24 mouse cellular contexts compared by ENCODE assay signal in genomic region chr3:66698083-66698482, GRCm38 (mm10).
DNase-seq lines count a peak whose midpoint lies in the region; ATAC-seq lines count a peak whose summit lies in the region.
"Had no signal": no experiment of that assay in that cellular context is flagged by ENCODE, and none has a peak within 500 bp of the region (broad histone marks: within the 10 kb centered on the region; RNA-seq: fewer than 3 reads in every experiment).

No protein-coding gene starts in this region.

- H3K4me3 ChIP-seq in embryonic facial prominence, embryonic 14.5 days (ENCODE audit: low read depth, low read length): no peak overlapping the region
- no peak overlapping the region for H3K4me3 ChIP-seq in embryonic facial prominence, embryonic 10.5 days
- H3K4me3 ChIP-seq in heart, embryonic 16.5 days (ENCODE audit: low read length): no peak overlapping the region
- H3K4me3 ChIP-seq in heart, embryonic 11.5 days (ENCODE audit: low read depth, low read length): no peak overlapping the region
- no peak overlapping the region for H3K4me3 ChIP-seq in limb, embryonic 11.5 days (ENCODE audit: low read depth, low read length)
- no peak overlapping the region for H3K4me3 ChIP-seq in limb, embryonic 10.5 days
- H3K4me3 ChIP-seq: embryonic facial prominence, embryonic 13.5 days; kidney, embryonic 15.5 days; liver, embryonic 12.5 days; megakaryocyte, embryonic 14.5 days; midbrain, embryonic 15.5 days; myocyte had no signal

- H3K4me1 ChIP-seq in embryonic facial prominence, embryonic 14.5 days (ENCODE audit: control insufficient read depth, insufficient read depth, low read length): peaks cover 4% of the 10 kb centered on the region; the same call in 1 of the 2 replicates
- no peaks in the 10 kb centered on the region for H3K4me1 ChIP-seq in embryonic facial prominence, embryonic 10.5 days
- H3K4me1 ChIP-seq in heart, embryonic 16.5 days (ENCODE audit: control insufficient read depth, insufficient read depth, low read length): peaks cover 10% of the 10 kb centered on the region
- H3K4me1 ChIP-seq in heart, embryonic 11.5 days (ENCODE audit: control insufficient read depth, insufficient read depth, low read length): no peaks in the 10 kb centered on the region
- no peaks in the 10 kb centered on the region for H3K4me1 ChIP-seq in limb, embryonic 11.5 days (ENCODE audit: control insufficient read depth, insufficient read depth, low read length)
- peaks cover 5% of the 10 kb centered on the region for H3K4me1 ChIP-seq in limb, embryonic 10.5 days
- H3K4me1 ChIP-seq: kidney, embryonic 15.5 days; liver, embryonic 12.5 days; midbrain, embryonic 15.5 days had no signal

- H3K9ac ChIP-seq in embryonic facial prominence, embryonic 14.5 days (ENCODE audit: low read depth, low read length): no peak overlapping the region
- H3K9ac ChIP-seq in heart, embryonic 16.5 days (ENCODE audit: low read length): no peak overlapping the region
- no peak overlapping the region for H3K9ac ChIP-seq in heart, embryonic 11.5 days (ENCODE audit: low read depth, low read length)
- H3K9ac ChIP-seq in limb, embryonic 11.5 days (ENCODE audit: low read length): no peak overlapping the region
- H3K9ac ChIP-seq: embryonic facial prominence, embryonic 13.5 days; kidney, embryonic 15.5 days; liver, embryonic 12.5 days; midbrain, embryonic 15.5 days had no signal

- H3K36me3 ChIP-seq in embryonic facial prominence, embryonic 14.5 days (ENCODE audit: control insufficient read depth, insufficient read depth, low read length): no peaks in the 10 kb centered on the region
- H3K36me3 ChIP-seq in embryonic facial prominence, embryonic 10.5 days (replicated peaks): no peaks in the 10 kb centered on the region
- H3K36me3 ChIP-seq in heart, embryonic 16.5 days (ENCODE audit: control insufficient read depth, insufficient read depth): no peaks in the 10 kb centered on the region
- no peaks in the 10 kb centered on the region for H3K36me3 ChIP-seq in heart, embryonic 11.5 days (ENCODE audit: control insufficient read depth, insufficient read depth, low read length)
- no peaks in the 10 kb centered on the region for H3K36me3 ChIP-seq in limb, embryonic 11.5 days (ENCODE audit: control insufficient read depth, insufficient read depth, low read length)
- no peaks in the 10 kb centered on the region for H3K36me3 ChIP-seq in limb, embryonic 10.5 days
- H3K36me3 ChIP-seq: embryonic facial prominence, embryonic 13.5 days; kidney, embryonic 15.5 days; liver, embryonic 12.5 days; midbrain, embryonic 15.5 days had no signal

- no peak overlapping the region for H3K27ac ChIP-seq in embryonic facial prominence, embryonic 14.5 days (replicated peaks; ENCODE audit: low read depth, low read length)
- no peak overlapping the region for H3K27ac ChIP-seq in embryonic facial prominence, embryonic 10.5 days (replicated peaks)
- peak overlapping the region; percentile 45; the same call in 1 of the 2 replicates for H3K27ac ChIP-seq in heart, embryonic 16.5 days (ENCODE audit: low read length)
- no peak overlapping the region for H3K27ac ChIP-seq in heart, embryonic 11.5 days (ENCODE audit: low read depth, low read length)
- H3K27ac ChIP-seq in limb, embryonic 11.5 days (replicated peaks; ENCODE audit: low read depth, low read length): no peak overlapping the region
- no peak overlapping the region for H3K27ac ChIP-seq in limb, embryonic 10.5 days
- H3K27ac ChIP-seq: embryonic facial prominence, embryonic 13.5 days; kidney, embryonic 15.5 days; liver, embryonic 12.5 days; midbrain, embryonic 15.5 days had no signal

- no peak overlapping the region for H3K4me2 ChIP-seq in embryonic facial prominence, embryonic 14.5 days (ENCODE audit: low read depth, low read length)
- peak overlapping the region; percentile 5; the same call in 1 of the 2 replicates for H3K4me2 ChIP-seq in heart, embryonic 16.5 days (ENCODE audit: low read depth, low read length)
- no peak overlapping the region for H3K4me2 ChIP-seq in heart, embryonic 11.5 days
- H3K4me2 ChIP-seq in limb, embryonic 11.5 days (ENCODE audit: low read depth, severe bottlenecking): no peak overlapping the region
- H3K4me2 ChIP-seq: embryonic facial prominence, embryonic 13.5 days; kidney, embryonic 15.5 days; liver, embryonic 12.5 days; midbrain, embryonic 15.5 days had no signal

- no peaks in the 10 kb centered on the region for H3K9me3 ChIP-seq in embryonic facial prominence, embryonic 14.5 days (ENCODE audit: control insufficient read depth, low read length)
- H3K9me3 ChIP-seq in embryonic facial prominence, embryonic 10.5 days: no peaks in the 10 kb centered on the region
- no peaks in the 10 kb centered on the region for H3K9me3 ChIP-seq in heart, embryonic 16.5 days (replicated peaks; ENCODE audit: control insufficient read depth, low read length)
- H3K9me3 ChIP-seq in heart, embryonic 11.5 days (replicated peaks; ENCODE audit: control insufficient read depth, low read length): no peaks in the 10 kb centered on the region
- H3K9me3 ChIP-seq in limb, embryonic 11.5 days (ENCODE audit: control insufficient read depth, low read length): no peaks in the 10 kb centered on the region
- no peaks in the 10 kb centered on the region for H3K9me3 ChIP-seq in limb, embryonic 10.5 days (replicated peaks)
- H3K9me3 ChIP-seq: embryonic facial prominence, embryonic 13.5 days; kidney, embryonic 15.5 days; liver, embryonic 12.5 days; megakaryocyte, embryonic 14.5 days; midbrain, embryonic 15.5 days had no signal

- H3K27me3 ChIP-seq in embryonic facial prominence, embryonic 14.5 days (replicated peaks; ENCODE audit: control insufficient read depth, insufficient read depth, low read length): no peaks in the 10 kb centered on the region
- no peaks in the 10 kb centered on the region for H3K27me3 ChIP-seq in embryonic facial prominence, embryonic 10.5 days (replicated peaks; ENCODE audit: low read depth, poor library complexity, severe bottlenecking)
- H3K27me3 ChIP-seq in heart, embryonic 16.5 days (ENCODE audit: control insufficient read depth, insufficient read depth, low read length): no peaks in the 10 kb centered on the region
- no peaks in the 10 kb centered on the region for H3K27me3 ChIP-seq in heart, embryonic 11.5 days (ENCODE audit: control insufficient read depth, insufficient read depth, low read length)
- H3K27me3 ChIP-seq in limb, embryonic 11.5 days (ENCODE audit: control insufficient read depth, insufficient read depth, low read length): no peaks in the 10 kb centered on the region
- H3K27me3 ChIP-seq in limb, embryonic 10.5 days (ENCODE audit: low read depth, poor library complexity, severe bottlenecking): no peaks in the 10 kb centered on the region
- H3K27me3 ChIP-seq: embryonic facial prominence, embryonic 13.5 days; kidney, embryonic 15.5 days; liver, embryonic 12.5 days; megakaryocyte, embryonic 14.5 days; midbrain, embryonic 15.5 days had no signal

- no peak for ATAC-seq in embryonic facial prominence, embryonic 14.5 days (ENCODE audit: low read depth)
- ATAC-seq in heart, embryonic 16.5 days (replicated peaks; ENCODE audit: extremely low read depth, insufficient read depth, low FRiP score): 0 out of 2 replicates have a peak, but pooled peaks have one; percentile 55
- no peak for ATAC-seq in heart, embryonic 11.5 days (replicated peaks; ENCODE audit: insufficient number of reproducible peaks, low FRiP score, low TSS enrichment)
- ATAC-seq in limb, embryonic 11.5 days (ENCODE audit: insufficient number of reproducible peaks, low FRiP score, low TSS enrichment, low read depth): no peak
- ATAC-seq: activated CD4-positive, CD25-positive, alpha-beta regulatory T cell, adult 4 months; CD4-positive, CD25-positive, alpha-beta regulatory T cell, adult 4 months; hindbrain, embryonic 16.5 days; intestine, embryonic 16.5 days; liver, embryonic 12.5 days; midbrain, embryonic 15.5 days had no signal

- WGBS in embryonic facial prominence, embryonic 14.5 days: 59% methylated on average over 5 of the region's 5 CpGs
- WGBS in embryonic facial prominence, embryonic 10.5 days: 83% methylated on average over 5 of the region's 5 CpGs
- 44% methylated on average over 5 of the region's 5 CpGs for WGBS in heart, embryonic 16.5 days
- 57% methylated on average over 5 of the region's 5 CpGs for WGBS in heart, embryonic 11.5 days (ENCODE audit: insufficient replicate concordance)
- WGBS in limb, embryonic 11.5 days: 86% methylated on average over 5 of the region's 5 CpGs
- WGBS in limb, embryonic 10.5 days: 91% methylated on average over 5 of the region's 5 CpGs

- peak; percentile 55 for DNase-seq in embryonic facial prominence, embryonic 14.5 days (ENCODE audit: low spot score)
- no peak for DNase-seq in embryonic facial prominence, embryonic 10.5 days (ENCODE audit: low spot score)
- DNase-seq in limb, embryonic 11.5 days (ENCODE audit: low spot score): peak; percentile 8
- no peak for DNase-seq in limb, embryonic 10.5 days (ENCODE audit: low spot score)
- DNase-seq in frontal cortex, postnatal 36 days (ENCODE audit: low spot score in 2 of 2): peak; percentile 6 to 60
- no peak for DNase-seq in layer of hippocampus, adult 8-10 months (ENCODE audit: low spot score in 2 of 2)
- DNase-seq: adrenal gland, postnatal 14 days; cerebellum, adult 11 months; cerebellum, postnatal 10 days; kidney, postnatal 4 days; lung, adult 2 months; thymus, postnatal 36 days had no signal

Comparison
In these comparisons a context has a peak if more than half of its experiments do, and no peak if none do; other contexts are left out.
1. DNase-seq: peak in embryonic facial prominence, embryonic 14.5 days (single experiment), limb, embryonic 11.5 days (single experiment) and frontal cortex, postnatal 36 days (2 of 2); none in embryonic facial prominence, embryonic 10.5 days (single experiment), limb, embryonic 10.5 days (single experiment) and layer of hippocampus, adult 8-10 months (0 of 2).